Mouse (Mus musculus): ENCODE results near the gene Lrrc8b.
A peak's percentile ranks its signal among the peaks of the same experiment; 100 is the strongest.

Lrrc8b gene

DNA sequence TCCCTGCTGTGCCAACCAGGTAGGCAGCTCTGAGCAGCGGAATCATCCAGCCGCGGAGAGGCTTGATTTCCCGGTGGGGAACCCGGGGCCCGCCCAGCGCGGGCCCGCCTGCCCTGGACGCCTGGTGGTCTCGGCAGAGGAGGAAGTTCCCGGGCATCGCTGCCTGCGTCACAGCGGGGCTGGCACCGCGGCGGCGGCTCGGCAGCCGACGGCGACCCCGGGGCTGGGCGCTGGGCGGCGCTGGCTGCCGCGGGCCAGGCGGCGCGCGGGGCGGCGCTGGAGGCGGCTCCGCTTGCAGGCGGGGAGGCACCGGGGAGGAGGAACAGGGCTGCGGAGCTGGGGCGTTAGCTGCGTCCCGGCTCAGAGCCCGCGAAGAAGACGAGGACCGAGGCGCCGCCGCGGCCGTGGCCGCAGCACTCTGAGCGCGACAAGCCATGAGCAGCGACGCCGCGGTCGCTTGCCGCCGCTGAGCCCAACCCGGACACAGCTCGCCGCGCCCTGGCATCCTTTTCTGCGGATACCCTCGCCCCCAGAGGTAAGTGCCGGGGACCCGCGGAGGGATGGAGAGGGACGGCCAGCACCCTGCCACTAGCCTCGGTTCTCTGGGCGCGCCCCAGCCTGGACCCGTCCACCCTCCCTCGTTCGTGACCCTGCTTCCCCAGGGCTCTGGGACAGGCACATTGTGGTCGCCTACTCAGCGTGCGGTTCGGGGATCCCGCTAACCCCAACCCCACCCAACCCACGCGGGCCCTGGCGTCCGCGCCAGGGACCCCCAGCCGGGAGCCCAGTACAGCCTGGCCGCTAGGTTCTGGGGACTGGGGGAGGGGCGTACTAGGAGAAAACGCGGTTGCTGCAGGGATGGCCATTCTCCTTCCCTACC is 103.8 kb downstream of the Lrrc8b start, which contains the start of gene Lrrc8c:
Gene Lrrc8c, plus strand, starts transcription at position 293 of the 880 bp plus-strand sequence.
- DNase-seq (ENCODE audit: low spot score): peak; percentile 74

DNA sequence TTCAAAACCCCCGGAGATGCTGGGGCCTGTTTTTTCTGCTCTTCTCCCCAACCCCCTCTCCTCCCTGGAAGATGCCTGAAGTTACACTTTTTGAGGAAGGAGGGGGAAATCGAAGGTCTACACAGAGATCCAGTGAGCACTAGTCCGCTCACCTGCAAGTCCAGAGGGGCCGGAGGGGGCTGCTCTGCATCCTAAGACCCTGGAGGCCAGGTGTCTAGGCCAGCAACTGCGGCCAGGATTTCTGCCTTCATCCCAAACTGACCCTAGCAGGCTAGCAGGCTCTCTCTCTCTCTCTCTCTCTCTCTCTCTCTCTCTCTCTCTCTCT is 104.4 kb downstream of the Lrrc8b start:
- DNase-seq (ENCODE audit: low spot score): no peak

DNA sequence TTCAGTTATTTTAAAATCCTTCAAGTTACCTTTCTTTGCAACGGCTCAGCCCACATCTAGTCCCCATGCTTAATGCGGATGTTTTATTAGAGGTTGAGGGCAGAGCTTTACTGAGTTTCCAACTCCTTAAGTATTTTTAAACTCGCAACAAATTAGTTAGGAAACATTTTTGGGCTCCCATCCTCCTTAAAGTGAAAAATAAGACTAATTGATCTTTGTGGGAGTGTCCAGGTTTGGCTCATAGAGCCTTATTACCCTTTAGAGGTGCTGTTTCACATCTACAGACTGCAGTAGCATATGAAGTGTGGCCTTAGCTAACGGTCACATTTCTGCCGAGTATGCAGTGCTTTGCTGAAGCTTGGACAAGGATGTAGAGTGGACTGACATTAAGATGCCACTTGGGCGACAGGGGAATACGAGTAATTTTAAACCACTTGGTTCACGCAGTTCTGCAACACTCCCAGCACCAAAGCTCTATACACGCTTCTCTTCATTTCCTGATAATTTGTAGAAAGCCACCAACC is 104.9 kb downstream of the Lrrc8b start:
- DNase-seq (ENCODE audit: low spot score): no peak

DNA sequence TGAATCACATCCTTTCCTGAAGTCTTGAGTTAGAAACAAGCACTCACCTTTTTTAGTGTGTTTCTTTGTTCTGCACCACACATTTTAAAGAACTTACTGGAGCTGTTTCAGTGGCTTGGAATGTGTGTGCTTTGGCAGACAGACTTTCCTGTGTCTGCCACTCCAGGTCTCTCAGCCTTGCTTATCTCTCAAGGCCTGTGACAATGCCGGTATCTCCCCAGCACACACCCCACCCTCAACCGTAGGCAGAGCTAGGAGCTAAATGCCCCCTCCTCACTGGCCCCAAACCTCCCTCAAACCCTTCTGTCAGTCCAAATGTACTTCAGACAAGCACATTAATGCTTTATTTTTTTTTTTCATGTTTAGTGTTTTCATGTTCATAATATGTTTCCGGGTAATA is 107.9 kb downstream of the Lrrc8b start:
- no peak for DNase-seq (ENCODE audit: low spot score)

DNA sequence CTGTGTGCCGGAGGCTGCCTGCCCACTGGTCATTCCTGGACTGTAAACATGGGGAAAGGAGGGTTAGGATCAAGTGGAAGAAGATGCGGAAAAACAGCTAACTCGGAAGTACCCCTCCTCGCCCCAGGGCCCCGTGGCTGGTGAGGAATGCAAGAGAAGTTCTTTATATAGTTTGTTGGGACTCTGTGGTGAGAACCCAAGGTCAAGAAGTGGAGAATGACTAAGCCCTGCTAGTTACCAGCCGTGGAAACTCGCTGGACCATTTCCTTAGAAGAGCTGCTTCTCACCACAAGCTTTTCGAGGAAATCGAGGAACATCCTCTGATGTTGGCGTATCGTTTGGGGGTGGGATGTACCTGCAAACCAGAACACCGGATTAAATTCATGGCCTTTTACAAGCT is 109.4 kb downstream of the Lrrc8b start:
- DNase-seq (ENCODE audit: low spot score): no peak

DNA sequence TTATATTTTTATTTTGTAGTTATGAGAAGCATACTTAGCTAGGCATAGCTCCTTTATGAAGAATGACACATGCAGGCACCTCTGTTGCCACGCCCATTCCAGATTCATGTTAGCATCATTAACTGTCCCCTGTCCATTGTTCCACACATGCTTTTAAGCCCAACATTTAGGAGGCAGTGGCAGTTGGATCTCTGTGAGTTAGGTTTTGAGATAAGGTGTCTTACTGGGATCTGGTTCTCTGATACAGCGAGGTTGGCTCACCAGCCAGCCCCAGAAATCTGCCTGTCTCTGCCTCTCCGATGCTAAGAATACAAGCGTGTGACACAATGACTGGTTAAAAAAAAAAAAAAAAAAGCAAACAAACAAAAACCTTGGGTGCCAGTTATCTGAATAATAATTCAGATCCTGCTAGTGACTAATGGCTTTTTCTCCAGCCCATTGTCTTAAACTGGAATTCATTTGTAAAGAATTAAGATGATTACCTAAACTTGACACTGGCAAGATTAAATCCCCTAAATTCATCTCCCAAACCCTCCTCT is 110.6 kb downstream of the Lrrc8b start:
- no peak for DNase-seq (ENCODE audit: low spot score)

DNA sequence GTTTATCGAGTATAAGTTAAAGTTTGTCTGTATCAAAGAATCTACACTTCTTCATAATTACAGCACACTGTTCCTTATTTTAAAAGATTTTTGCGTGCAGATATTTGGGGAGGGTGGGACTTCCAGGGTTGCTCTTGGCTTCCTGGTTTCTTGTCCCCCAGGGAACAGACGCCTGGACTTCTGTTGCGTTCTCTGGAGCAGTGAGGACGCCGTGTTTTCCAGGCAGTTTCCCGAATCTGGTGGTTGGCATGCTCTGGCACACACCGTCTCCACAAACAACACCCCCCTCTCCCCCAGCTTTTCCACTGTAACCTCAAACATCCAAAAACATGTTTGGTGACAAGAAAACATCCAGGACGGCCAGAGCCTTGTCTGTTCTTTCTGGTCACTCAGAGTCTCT is 111.2 kb downstream of the Lrrc8b start:
- DNase-seq (ENCODE audit: low spot score): no peak

DNA sequence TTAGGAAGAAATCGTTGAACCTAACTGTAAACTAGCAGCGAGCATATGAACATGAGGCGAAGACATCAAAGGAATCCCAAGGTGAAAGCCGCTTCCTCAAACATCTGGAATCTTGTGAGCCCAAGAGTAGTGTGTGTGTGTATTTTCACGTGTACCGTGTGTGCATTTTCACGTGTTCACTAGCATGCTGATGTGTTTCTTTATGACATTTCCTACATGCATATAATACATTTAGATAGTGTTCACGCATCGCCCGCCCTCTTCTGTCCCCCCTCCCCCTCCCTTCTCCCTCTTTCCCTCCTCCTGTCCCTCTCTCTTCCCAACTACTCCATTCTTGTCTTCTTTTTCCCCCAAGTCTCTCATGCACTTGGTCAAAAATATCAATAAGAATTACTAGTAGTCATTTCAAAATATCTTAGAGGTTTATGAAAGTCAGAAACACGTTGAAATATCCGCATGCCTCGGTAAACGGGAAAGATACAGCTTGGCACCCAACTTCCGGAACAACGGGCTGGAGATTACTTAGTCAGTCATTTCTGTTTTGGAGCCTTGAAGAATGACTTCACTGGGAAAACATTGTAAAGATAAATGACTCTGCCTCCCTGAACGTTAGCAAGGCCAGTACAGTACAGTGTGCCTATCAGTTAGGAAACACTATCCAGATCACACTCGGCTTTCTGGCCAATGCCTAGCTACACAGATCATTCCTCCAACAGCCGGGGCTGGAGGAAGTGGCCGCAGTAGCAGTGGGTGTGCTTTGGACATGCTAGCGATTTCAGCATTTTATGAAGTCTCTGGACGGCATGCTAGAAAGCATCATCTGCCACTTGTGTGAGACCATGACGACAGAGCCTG is 112.1 kb downstream of the Lrrc8b start:
- no peak for DNase-seq (ENCODE audit: low spot score)

DNA sequence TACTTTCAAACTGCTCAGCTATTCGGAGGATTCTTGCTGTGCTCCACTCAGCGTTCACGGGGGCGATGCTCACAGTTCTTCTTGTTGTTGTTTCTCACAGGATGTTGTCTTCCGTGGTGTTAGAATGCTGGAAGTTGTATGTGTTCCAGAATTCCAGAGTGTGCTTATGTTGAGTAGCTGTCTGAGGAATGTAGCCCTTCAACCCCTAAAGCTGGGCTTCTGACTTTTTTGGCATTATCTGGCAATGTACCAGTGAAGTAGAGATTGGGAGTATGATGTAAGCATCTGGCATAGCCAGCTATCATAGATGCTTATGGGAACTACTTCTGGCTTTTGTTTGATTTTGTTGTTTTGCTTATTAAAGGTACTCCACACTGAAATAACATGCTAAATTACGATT is 115.0 kb downstream of the Lrrc8b start:
- no peak for DNase-seq (ENCODE audit: low spot score)

DNA sequence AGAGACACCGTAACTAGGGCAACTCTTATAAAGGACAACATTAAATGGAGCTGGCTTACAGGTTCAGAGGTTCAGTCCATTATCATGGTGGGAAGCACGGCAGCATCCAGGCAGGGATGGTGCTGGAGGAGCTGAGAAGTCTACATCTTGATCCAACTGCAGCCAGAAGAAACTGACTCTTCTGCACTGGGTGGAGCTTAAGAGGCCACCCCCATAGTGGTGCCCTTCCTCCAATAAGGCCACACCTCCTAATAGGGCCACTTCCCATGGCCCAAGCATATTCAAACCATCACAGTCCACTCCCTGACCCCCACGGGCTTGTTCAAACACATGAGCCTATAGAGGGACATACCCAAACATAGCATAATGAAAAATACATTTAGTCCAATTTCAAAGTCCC is 119.6 kb downstream of the Lrrc8b start:
- DNase-seq (ENCODE audit: low spot score): no peak

DNA sequence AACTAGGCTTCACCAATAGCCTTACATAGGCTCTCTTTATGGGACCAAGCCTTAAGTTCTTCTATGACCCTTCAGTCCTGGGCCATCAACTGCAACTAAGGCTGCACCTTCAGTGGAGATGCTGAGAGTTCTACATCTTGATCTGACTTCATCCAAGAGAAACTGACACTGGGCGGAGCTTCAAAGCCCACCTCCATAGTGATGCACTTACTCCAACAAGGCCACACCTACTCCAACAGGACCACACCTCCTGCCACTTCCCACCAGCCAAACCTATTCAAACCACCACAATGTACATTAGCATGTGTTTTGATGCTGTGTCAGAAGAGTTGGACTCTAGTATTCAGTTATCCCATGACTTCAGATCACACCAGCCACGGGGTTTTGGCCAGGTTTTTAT is 120.6 kb downstream of the Lrrc8b start:
- DNase-seq (ENCODE audit: low spot score): no peak

DNA sequence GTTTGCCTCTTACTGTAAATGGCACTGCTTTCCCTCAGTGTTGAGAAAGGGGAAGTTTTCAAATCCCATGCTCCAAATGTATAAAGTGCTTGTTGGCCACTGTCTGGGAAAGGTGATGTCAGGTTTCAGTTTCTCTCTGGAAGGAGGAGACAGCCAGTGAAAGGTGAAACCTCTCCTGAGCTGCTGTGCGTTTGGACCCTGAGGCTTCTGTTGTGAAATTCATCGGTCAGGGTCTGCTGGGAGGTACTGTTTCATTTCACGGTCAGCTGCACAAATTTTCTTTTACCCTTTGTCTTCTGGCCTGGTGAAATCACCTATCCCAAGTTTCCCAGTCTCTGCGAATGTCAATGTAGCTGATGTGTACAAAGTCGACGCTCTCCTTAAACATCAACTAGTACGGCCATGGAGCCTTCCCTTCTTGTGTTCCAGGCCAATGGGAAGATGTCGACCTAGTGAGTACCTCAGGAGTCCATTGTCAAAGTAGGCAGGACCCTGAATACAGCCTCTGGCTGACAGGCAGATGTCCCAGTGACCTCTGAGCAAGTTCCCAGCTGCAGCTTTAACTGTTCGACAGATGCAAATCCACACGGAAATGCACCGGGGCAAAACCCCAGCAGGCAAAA is 121.6 kb downstream of the Lrrc8b start:
- DNase-seq (ENCODE audit: low spot score): no peak
